Mouse (Mus musculus): ENCODE results near the gene Selenow. TPM values are rescaled to one million over a fixed set of nuclear protein-coding genes. Genes with fewer than 3 reads are reported as not detected.
A peak's percentile ranks its signal among the peaks of the same experiment; 100 is the strongest.

Selenow gene
- 981 and 984 TPM in 2 replicates for polyA plus RNA-seq (2014; fragmentation: Nextera tagmentation; extraction: Ambion mirVana)

DNA sequence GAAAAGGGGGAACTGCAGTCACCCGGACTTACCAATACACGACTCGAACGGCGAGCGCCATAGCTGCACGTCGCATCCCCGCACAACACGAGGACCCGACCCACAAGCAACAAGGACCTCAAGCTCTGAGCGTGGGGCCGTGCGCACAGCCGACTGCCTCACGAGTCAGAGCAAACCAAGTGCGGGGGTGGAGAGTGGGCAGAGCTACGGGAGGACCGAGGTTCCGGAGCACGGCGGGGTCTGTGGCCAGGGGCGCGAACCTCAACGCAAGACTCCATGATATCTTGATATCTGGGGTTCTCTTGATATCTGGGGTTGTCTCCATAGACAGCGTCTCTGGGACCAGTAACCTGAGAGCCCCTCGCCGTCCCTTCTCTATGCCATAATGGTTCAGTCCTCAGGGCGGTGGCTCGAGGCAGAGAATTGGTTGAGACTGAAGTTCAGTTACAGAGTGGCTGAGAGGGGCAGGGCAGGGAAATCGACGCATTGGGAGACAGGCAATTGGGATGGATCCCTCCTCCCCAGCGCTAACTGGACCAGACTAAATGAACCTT lies at the start of gene Selenow:
Selenow (minus strand) TSS at position 183 of the 554 bp plus-strand sequence.
- under 1% methylated on average over 33 of the region's 33 CpGs for WGBS
- Histone ChIP-seq H3K9me3 (replicated peaks; ENCODE audit: control insufficient read depth, low read length) (no peaks in the 10 kb centered on the region), H3K9ac (replicated peaks; ENCODE audit: low read length) (peak within 1 kb of the TSS; percentile 80), H3K27ac (replicated peaks; ENCODE audit: low read depth, low read length) (peak within 1 kb of the TSS; percentile 68), H3K36me3 (replicated peaks; ENCODE audit: control insufficient read depth, insufficient read depth, low read depth, low read length) (peaks cover 15% of the 10 kb centered on the region), H3K27me3 (ENCODE audit: control insufficient read depth, insufficient read depth, low read length) (no peaks in the 10 kb centered on the region), H3K4me3 (ENCODE audit: low read depth, low read length) (peak within 1 kb of the TSS; percentile 70), H3K4me2 (ENCODE audit: low read depth, low read length) (peak within 1 kb of the TSS; percentile 69), H3K4me1 (ENCODE audit: control insufficient read depth, insufficient read depth, low read length) (no peaks in the 10 kb centered on the region)
- ATAC-seq (replicated peaks; ENCODE audit: insufficient number of reproducible peaks, low FRiP score, low TSS enrichment, low read depth) (peak; percentile 93), DNase-seq (ENCODE audit: low spot score) (peak; percentile 95)

DNA sequence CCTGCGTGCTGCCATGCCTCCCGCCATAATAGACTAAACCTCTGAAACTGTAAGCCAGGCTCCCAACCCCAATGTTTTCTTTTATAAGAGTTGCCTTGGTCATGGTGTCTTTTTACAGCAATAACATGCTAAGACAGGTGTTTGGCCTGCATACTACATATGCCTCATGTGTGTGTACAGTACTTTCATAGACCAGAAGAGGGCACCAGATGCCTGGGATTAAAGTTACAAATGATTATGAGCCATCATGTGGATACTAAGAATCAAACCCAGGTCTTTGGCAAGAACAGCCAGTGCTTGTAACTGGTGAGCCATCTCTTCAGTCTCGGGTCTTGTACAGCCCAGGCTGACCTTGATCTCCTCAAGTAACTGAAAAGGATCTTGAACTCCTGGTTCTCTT lies 47.5 kb upstream of the Selenow start:
- Histone ChIP-seq H3K9ac (replicated peaks; ENCODE audit: low read length) (no peak overlapping the region), H3K4me1 (ENCODE audit: control insufficient read depth, insufficient read depth, low read length) (no peaks in the 10 kb centered on the region), H3K27ac (replicated peaks; ENCODE audit: low read depth, low read length) (no peak overlapping the region), H3K27me3 (ENCODE audit: control insufficient read depth, insufficient read depth, low read length) (no peaks in the 10 kb centered on the region), H3K4me3 (ENCODE audit: low read depth, low read length) (no peak overlapping the region), H3K36me3 (replicated peaks; ENCODE audit: control insufficient read depth, insufficient read depth, low read depth, low read length) (peaks cover 13% of the 10 kb centered on the region), H3K4me2 (ENCODE audit: low read depth, low read length) (no peak overlapping the region), H3K9me3 (replicated peaks; ENCODE audit: control insufficient read depth, low read length) (no peaks in the 10 kb centered on the region)
- DNase-seq (ENCODE audit: low spot score) (no peak), ATAC-seq (replicated peaks; ENCODE audit: insufficient number of reproducible peaks, low FRiP score, low TSS enrichment, low read depth) (no peak)
- 87% methylated on average over 3 of the region's 3 CpGs for WGBS

DNA sequence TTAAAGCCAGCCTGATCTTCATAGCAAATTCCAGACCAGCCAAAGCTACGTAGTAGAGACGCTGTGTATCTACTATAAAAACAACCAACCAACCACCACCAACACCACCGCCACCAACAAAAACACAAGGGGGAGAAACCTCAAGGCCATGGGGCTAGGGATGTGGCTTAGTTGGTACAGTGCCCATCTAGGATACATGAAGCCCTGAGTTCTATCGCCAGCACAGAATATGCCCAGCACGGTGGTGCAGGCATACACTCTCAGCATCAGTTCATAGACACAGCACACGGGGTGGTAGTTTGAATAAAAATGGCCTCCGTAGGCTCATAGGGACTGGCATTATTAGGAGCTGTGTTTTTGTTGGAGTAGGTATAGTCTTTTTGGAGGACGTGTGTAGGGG lies 46.1 kb upstream of the Selenow start:
- 89% methylated on average over 8 of the region's 8 CpGs for whole genome bisulfite sequencing
- Histone ChIP-seq H3K27me3 (ENCODE audit: control insufficient read depth, insufficient read depth, low read length) (no peaks in the 10 kb centered on the region), H3K4me1 (ENCODE audit: control insufficient read depth, insufficient read depth, low read length) (no peaks in the 10 kb centered on the region), H3K9ac (replicated peaks; ENCODE audit: low read length) (no peak overlapping the region), H3K36me3 (replicated peaks; ENCODE audit: control insufficient read depth, insufficient read depth, low read depth, low read length) (peaks cover 9% of the 10 kb centered on the region), H3K4me2 (ENCODE audit: low read depth, low read length) (no peak overlapping the region), H3K9me3 (replicated peaks; ENCODE audit: control insufficient read depth, low read length) (no peaks in the 10 kb centered on the region), H3K4me3 (ENCODE audit: low read depth, low read length) (no peak overlapping the region), H3K27ac (replicated peaks; ENCODE audit: low read depth, low read length) (no peak overlapping the region)
- DNase-seq (ENCODE audit: low spot score) (no peak), ATAC-seq (replicated peaks; ENCODE audit: insufficient number of reproducible peaks, low FRiP score, low TSS enrichment, low read depth) (no peak)

DNA sequence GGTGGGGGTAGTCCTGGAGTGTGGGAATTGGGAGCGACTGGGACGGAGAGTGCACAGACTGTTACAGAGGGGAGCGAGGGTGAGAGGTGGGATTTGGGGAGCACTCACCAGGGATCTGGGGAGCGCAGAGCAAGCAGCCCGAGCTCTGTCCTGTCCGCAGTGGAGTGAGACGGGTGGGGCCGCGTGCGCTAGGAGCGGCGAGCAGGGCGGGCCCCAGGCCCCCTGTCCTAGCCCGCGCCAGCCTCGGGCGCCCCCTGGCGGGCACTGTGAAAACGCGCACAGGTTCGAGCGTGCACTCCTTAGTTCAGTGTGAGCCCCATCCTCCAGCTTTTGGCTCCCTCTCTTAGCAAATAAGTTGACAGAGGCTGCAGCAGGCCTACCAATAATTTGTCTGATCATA lies 45.1 kb upstream of the Selenow start, which contains the start of gene Ehd2:
Ehd2 (minus strand) TSS at position 256 of the 400 bp plus-strand sequence.
- peak; percentile 80 for DNase-seq (ENCODE audit: low spot score)
- H3K4me2 ChIP-seq (ENCODE audit: low read depth, low read length): peak within 1 kb of the TSS; percentile 48
- peak; percentile 74 for ATAC-seq (replicated peaks; ENCODE audit: insufficient number of reproducible peaks, low FRiP score, low TSS enrichment, low read depth)
- H3K9ac ChIP-seq (replicated peaks; ENCODE audit: low read length): peak within 1 kb of the TSS; percentile 47
- H3K36me3 ChIP-seq (replicated peaks; ENCODE audit: control insufficient read depth, insufficient read depth, low read depth, low read length): peaks cover 5% of the 10 kb centered on the region
- H3K27me3 ChIP-seq (ENCODE audit: control insufficient read depth, insufficient read depth, low read length): no peaks in the 10 kb centered on the region
- H3K4me1 ChIP-seq (ENCODE audit: control insufficient read depth, insufficient read depth, low read length): no peaks in the 10 kb centered on the region
- WGBS: 0% methylated on average over 22 of the region's 22 CpGs
- H3K9me3 ChIP-seq (replicated peaks; ENCODE audit: control insufficient read depth, low read length): no peaks in the 10 kb centered on the region
- peak within 1 kb of the TSS; percentile 33 for H3K4me3 ChIP-seq (ENCODE audit: low read depth, low read length)
- no peak within 1 kb of the TSS for H3K27ac ChIP-seq (replicated peaks; ENCODE audit: low read depth, low read length)

DNA sequence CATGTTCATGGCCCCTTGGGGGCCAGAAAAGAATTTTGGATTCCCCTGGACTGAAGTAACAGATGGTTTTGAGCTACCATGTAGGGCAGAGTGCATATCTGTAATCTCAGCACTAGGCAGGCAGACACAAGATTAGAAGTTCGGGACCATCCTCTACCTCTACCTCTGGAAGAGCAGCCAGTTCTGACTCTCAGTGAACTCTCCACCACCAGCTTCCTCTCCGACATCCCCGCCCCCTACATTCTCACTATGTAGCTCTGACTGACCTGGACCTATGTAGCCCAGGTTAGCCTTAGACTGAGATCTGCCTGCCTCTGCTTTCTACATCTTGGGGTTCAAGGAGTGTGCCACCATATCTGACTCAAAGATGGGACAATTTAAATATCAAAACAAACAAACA lies 44.3 kb upstream of the Selenow start:
- Histone ChIP-seq H3K4me2 (ENCODE audit: low read depth, low read length) (no peak overlapping the region; the same call in 1 of the 2 replicates), H3K4me1 (ENCODE audit: control insufficient read depth, insufficient read depth, low read length) (no peaks in the 10 kb centered on the region), H3K27me3 (ENCODE audit: control insufficient read depth, insufficient read depth, low read length) (no peaks in the 10 kb centered on the region), H3K9ac (replicated peaks; ENCODE audit: low read length) (no peak overlapping the region), H3K36me3 (replicated peaks; ENCODE audit: control insufficient read depth, insufficient read depth, low read depth, low read length) (no peaks in the 10 kb centered on the region), H3K27ac (replicated peaks; ENCODE audit: low read depth, low read length) (no peak overlapping the region), H3K9me3 (replicated peaks; ENCODE audit: control insufficient read depth, low read length) (no peaks in the 10 kb centered on the region), H3K4me3 (ENCODE audit: low read depth, low read length) (no peak overlapping the region)
- WGBS: 78% methylated on average over 3 of the region's 3 CpGs
- ATAC-seq (replicated peaks; ENCODE audit: insufficient number of reproducible peaks, low FRiP score, low TSS enrichment, low read depth) (no peak), DNase-seq (ENCODE audit: low spot score) (no peak)

DNA sequence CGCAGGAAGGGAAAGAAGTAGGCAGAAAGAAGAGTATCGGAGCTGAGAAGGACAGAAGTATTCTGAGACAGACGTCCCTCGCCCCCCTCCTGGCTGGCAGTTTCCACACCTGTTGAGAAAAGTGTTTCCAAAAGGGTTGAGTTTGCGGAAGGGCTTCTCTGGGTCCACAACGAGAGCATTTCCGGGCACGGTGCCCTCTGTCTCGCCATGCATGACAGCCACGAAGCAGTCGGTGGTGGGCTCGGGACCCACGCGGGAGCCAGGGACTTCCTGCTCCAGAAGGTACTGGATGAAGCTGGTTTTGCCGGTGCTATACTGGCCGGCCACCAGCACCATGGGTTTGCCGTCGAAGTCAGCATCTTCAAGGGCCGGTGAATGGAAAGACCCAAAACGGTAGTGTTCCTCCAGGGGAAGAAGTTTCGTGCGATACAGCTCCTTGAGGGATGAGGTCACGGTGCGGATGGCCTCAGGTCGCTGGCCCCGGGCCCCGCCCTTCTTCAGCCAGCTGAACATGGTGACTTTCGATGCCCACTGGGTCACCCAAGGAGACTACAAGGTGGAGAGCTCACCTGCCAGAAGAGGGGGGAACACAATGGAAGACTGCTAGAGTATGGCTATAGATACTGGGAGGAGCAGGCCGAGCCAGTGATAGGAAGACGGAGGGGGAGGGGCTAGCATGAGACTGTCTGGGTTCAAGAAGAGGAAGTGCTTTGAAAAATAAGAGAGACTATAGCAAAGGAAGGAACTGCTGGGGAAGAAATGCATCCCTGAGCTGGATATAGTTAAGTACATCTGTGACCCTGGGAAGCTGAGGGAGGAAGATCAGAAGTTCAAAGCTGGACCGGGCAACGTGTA lies 41.8 kb upstream of the Selenow start:
- Histone ChIP-seq H3K9me3 (replicated peaks; ENCODE audit: control insufficient read depth, low read length) (no peaks in the 10 kb centered on the region), H3K27me3 (ENCODE audit: control insufficient read depth, insufficient read depth, low read length) (no peaks in the 10 kb centered on the region), H3K27ac (replicated peaks; ENCODE audit: low read depth, low read length) (no peak overlapping the region), H3K4me1 (ENCODE audit: control insufficient read depth, insufficient read depth, low read length) (no peaks in the 10 kb centered on the region), H3K9ac (replicated peaks; ENCODE audit: low read length) (no peak overlapping the region), H3K4me2 (ENCODE audit: low read depth, low read length) (no peak overlapping the region), H3K36me3 (replicated peaks; ENCODE audit: control insufficient read depth, insufficient read depth, low read depth, low read length) (no peaks in the 10 kb centered on the region), H3K4me3 (ENCODE audit: low read depth, low read length) (no peak overlapping the region)
- 84% methylated on average over 32 of the region's 32 CpGs for WGBS
- DNase-seq (ENCODE audit: low spot score): no peak
- ATAC-seq (replicated peaks; ENCODE audit: insufficient number of reproducible peaks, low FRiP score, low TSS enrichment, low read depth): no peak

DNA sequence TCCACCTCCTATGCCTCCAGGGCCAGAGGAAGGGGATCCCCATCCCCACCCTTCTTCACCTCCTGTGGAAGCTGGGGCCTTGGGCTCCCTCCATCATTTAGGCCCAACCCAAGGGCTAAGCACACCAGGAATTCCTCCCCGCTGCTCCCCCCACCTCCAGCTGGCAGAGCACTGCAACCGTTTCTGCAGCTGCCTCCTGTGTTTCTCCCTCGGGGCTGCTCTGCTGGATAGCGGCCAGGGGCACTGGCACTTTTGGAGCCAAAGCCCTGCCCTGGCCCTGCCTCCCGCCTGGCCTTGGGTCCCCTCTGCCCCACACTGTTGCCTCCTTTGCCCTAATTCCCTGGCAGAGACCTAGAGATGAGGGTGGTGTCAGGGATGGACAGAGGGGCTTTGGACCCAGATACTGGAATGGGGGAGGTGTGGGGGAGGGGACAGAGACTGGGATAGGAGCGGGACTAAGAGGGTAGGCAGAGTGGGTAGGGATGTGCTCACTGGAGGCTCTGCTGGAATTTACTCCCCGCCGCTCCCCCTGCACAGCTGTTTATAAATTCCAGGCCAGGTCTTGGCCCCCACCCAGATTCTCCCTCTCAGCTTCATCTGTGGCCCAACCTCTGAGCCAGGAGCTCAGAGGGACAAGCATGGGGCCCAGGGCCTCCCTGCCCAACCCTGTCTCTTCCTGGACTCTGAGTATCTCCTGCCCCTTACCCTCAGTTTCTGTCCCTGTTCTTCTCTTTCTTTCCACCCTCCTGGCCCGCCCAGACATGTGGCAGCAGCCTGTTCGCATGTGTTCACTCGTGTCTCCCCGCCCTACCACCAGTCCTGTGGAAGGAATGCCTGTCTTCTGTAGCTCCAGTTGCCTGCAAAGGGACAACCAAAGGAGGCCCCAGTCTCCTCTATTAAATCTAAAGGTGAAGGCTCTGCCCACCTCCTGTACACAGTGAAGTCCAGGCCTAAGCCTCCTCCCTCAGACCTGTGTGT lies 40.4 kb upstream of the Selenow start:
- Histone ChIP-seq H3K27me3 (ENCODE audit: control insufficient read depth, insufficient read depth, low read length) (no peaks in the 10 kb centered on the region), H3K4me1 (ENCODE audit: control insufficient read depth, insufficient read depth, low read length) (no peaks in the 10 kb centered on the region), H3K27ac (replicated peaks; ENCODE audit: low read depth, low read length) (peak overlapping the region; percentile 31), H3K4me3 (ENCODE audit: low read depth, low read length) (no peak overlapping the region), H3K9ac (replicated peaks; ENCODE audit: low read length) (no peak overlapping the region), H3K36me3 (replicated peaks; ENCODE audit: control insufficient read depth, insufficient read depth, low read depth, low read length) (no peaks in the 10 kb centered on the region), H3K4me2 (ENCODE audit: low read depth, low read length) (0 out of 2 replicates have a peak overlapping the region, but pooled peaks have one; percentile 2), H3K9me3 (replicated peaks; ENCODE audit: control insufficient read depth, low read length) (no peaks in the 10 kb centered on the region)
- DNase-seq (ENCODE audit: low spot score) (peak; percentile 50), ATAC-seq (replicated peaks; ENCODE audit: insufficient number of reproducible peaks, low FRiP score, low TSS enrichment, low read depth) (0 out of 2 replicates have a peak, but pooled peaks have one; percentile 21)
- 24% methylated on average over 12 of the region's 12 CpGs for WGBS

Data from embryonic facial prominence, embryonic 11.5 days (tissue).